ENCODE assay signal across 8 mouse cellular contexts in the genomic region with DNA sequence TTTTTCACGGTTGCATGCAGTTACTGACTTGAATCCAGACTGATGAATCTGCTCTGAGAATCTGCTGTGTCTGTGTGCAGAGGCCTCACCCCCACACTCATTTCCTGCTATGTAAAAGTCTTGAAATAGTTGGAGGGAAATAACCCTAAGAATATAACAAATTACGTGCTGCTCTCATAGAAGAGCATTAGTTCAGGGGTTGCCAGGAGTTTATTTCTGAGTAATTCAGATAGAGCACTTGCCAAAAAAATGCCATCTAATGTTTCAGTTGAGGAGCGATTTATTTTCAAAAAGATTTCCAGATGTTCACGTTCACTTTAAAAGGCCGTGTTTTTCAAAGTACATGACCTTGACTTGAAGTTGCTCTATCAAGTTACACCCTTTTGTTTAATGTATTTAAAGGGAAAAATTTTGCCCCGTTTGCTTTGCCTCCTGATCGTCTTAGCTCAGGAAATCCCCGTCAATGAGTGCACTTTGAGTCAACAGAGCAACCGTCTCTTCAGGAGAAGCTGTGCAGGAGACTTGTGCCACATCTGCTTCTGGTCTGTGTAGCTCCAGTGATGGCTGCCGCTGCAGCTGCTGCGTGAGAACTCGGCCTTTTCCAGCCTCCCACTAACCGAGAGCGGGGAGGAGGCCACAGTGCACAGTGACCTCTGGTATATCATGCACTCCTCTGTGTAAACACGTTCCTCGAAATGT. TPM values are rescaled to one million over a fixed set of nuclear protein-coding genes. Genes with fewer than 3 reads are reported as not detected.
DNase-seq lines count a peak whose midpoint lies in the region; ATAC-seq and TF ChIP-seq lines count a peak whose summit lies in the region.
"Had no signal": no experiment of that assay in that cellular context is flagged by ENCODE, and none has a peak within 500 bp of the region (broad histone marks: within the 10 kb centered on the region; RNA-seq: fewer than 3 reads in every experiment).

No protein-coding gene starts in this region.

- DNase-seq in 3T3-L1 (ENCODE audit: low read depth, low spot score) = peak; percentile 92
- peak; percentile 4 to 11 for DNase-seq in B cell, adult 2 months
- peak; percentile 94 for DNase-seq in embryonic facial prominence, embryonic 14.5 days (ENCODE audit: low spot score)
- DNase-seq in kidney, postnatal 0 days (ENCODE audit: low spot score) = peak; percentile 91
- peak; percentile 33 for DNase-seq in retina, embryonic 14.5 days (ENCODE audit: low spot score)
- no peak for DNase-seq in left cerebral cortex, postnatal 4 days
- no peak for DNase-seq in urinary bladder, postnatal 36 days (ENCODE audit: low spot score in 2 of 2)

- 8% methylated on average over 16 of the region's 16 CpGs for WGBS in embryonic facial prominence, embryonic 14.5 days
- WGBS in kidney, postnatal 0 days = 11% methylated on average over 16 of the region's 16 CpGs

- no peaks in the 10 kb centered on the region for H3K9me3 ChIP-seq in embryonic facial prominence, embryonic 14.5 days (ENCODE audit: control insufficient read depth, low read length)
- H3K9me3 ChIP-seq in kidney, postnatal 0 days (replicated peaks; ENCODE audit: low read length) = no peaks in the 10 kb centered on the region

- H3K4me2 ChIP-seq in embryonic facial prominence, embryonic 14.5 days (ENCODE audit: low read depth, low read length) = peak overlapping the region; percentile 30
- H3K4me2 ChIP-seq in kidney, postnatal 0 days (ENCODE audit: low read length) = peak overlapping the region; percentile 26; the same call in 1 of the 2 replicates

- peaks cover 3% of the 10 kb centered on the region for H3K4me1 ChIP-seq in embryonic facial prominence, embryonic 14.5 days (ENCODE audit: control insufficient read depth, insufficient read depth, low read length)
- no peaks in the 10 kb centered on the region for H3K4me1 ChIP-seq in kidney, postnatal 0 days (replicated peaks; ENCODE audit: insufficient read depth, low read length)

- no peak overlapping the region for H3K4me3 ChIP-seq in embryonic facial prominence, embryonic 14.5 days (ENCODE audit: low read depth, low read length)
- H3K4me3 ChIP-seq in kidney, postnatal 0 days (replicated peaks; ENCODE audit: low read depth, low read length) = no peak overlapping the region
- H3K4me3 ChIP-seq: heart, adult 2 months had no signal

- no peaks in the 10 kb centered on the region for H3K27me3 ChIP-seq in embryonic facial prominence, embryonic 14.5 days (replicated peaks; ENCODE audit: control insufficient read depth, insufficient read depth, low read length)
- H3K27me3 ChIP-seq in kidney, postnatal 0 days (ENCODE audit: insufficient read depth, low read length) = no peaks in the 10 kb centered on the region

- intact Hi-C loops in left cerebral cortex, postnatal 4 days (cut with DNase I) = no loop called here

- ATAC-seq in embryonic facial prominence, embryonic 14.5 days (ENCODE audit: low read depth) = peak; percentile 93
- peak; percentile 63; the same call in 1 of the 2 replicates for ATAC-seq in kidney, postnatal 0 days (replicated peaks; ENCODE audit: low FRiP score, low read depth)

- TF ChIP-seq CTCF in kidney, postnatal 0 days (IDR thresholded peaks at IDR 0.05; ENCODE audit: low read depth) = no peak

- H3K9ac ChIP-seq in embryonic facial prominence, embryonic 14.5 days (ENCODE audit: low read depth, low read length) = no peak overlapping the region
- H3K9ac ChIP-seq in kidney, postnatal 0 days (ENCODE audit: low read depth, low read length) = no peak overlapping the region

- no peaks in the 10 kb centered on the region for H3K36me3 ChIP-seq in embryonic facial prominence, embryonic 14.5 days (ENCODE audit: control insufficient read depth, insufficient read depth, low read length)
- H3K36me3 ChIP-seq in kidney, postnatal 0 days (ENCODE audit: insufficient read depth, low read length) = no peaks in the 10 kb centered on the region

- peak overlapping the region; percentile 74 for H3K27ac ChIP-seq in embryonic facial prominence, embryonic 14.5 days (replicated peaks; ENCODE audit: low read depth, low read length)
- peak overlapping the region; percentile 80 for H3K27ac ChIP-seq in kidney, postnatal 0 days
- H3K27ac ChIP-seq: heart, adult 2 months had no signal

RNA-seq across cellular contexts. Expression of gene Sec61g, which starts 50.9 kb away (rescaled TPM):
- polyA plus RNA-seq in embryonic facial prominence, embryonic 14.5 days (2014; fragmentation: Nextera tagmentation; extraction: Ambion mirVana) = 36.4 and 40.4 TPM in 2 replicates
- polyA plus RNA-seq in kidney, postnatal 0 days (2015; fragmentation: Nextera tagmentation; extraction: Ambion mirVana) = 36.0 and 37.6 TPM in 2 replicates
- 10 to 100 TPM in 1 of 2 experiments, 1 to 10 TPM in 1; 9.4 to 12.2 TPM for total RNA-seq in left cerebral cortex, postnatal 4 days (2021)

Comparison
In these comparisons a context has a peak if more than half of its experiments do, and no peak if none do; other contexts are left out.
1. DNase-seq: peak in 3T3-L1 (single experiment), B cell, adult 2 months (2 of 2), embryonic facial prominence, embryonic 14.5 days (single experiment), kidney, postnatal 0 days (single experiment) and retina, embryonic 14.5 days (single experiment); none in left cerebral cortex, postnatal 4 days (single experiment) and urinary bladder, postnatal 36 days (0 of 2).